Mouse (Mus musculus) thymus, adult 2 months (tissue): ENCODE results near the gene Zc2hc1c. TPM values are rescaled to one million over a fixed set of nuclear protein-coding genes. Genes with fewer than 3 reads are reported as not detected.

Experiments used
- DNase-seq: peaks from one replicate; pipeline ENCODE4 v3.0.0; 2021
- H3K27ac ChIP-seq: fragments of 200-500 bp; 2 replicates; pipeline ENCODE4 v1.5.1; 2012; ENCODE audit warnings: low read length, control low read depth; ENCODE audit not compliant: control insufficient read depth, insufficient read depth
- H3K27me3 ChIP-seq: fragments of 200-500 bp; 2 replicates; pipeline ENCODE4 v1.6.1; 2012; ENCODE audit warnings: mild to moderate bottlenecking, low read length, moderate library complexity, mixed read lengths; ENCODE audit not compliant: control insufficient read depth, insufficient read depth
- H3K36me3 ChIP-seq: fragments of 200-500 bp; 2 replicates; pipeline ENCODE4 v1.6.1; 2012; ENCODE audit warnings: mild to moderate bottlenecking, low read length, moderate library complexity; ENCODE audit not compliant: control insufficient read depth, insufficient read depth
- H3K4me1 ChIP-seq: fragments of 200-500 bp; replicated peaks from 2 replicates; pipeline ENCODE4 v1.6.1; 2012; ENCODE audit warnings: low read length; ENCODE audit not compliant: control insufficient read depth, insufficient read depth
- H3K4me3 ChIP-seq: fragments of 200-500 bp; 2 replicates; pipeline ENCODE4 v1.5.1; 2012; ENCODE audit warnings: mild to moderate bottlenecking, low read length, control low read depth, moderate library complexity; ENCODE audit not compliant: control insufficient read depth, insufficient read depth
- CTCF ChIP-seq: fragments of 200-500 bp; IDR thresholded peaks from 2 replicates; pipeline ENCODE4 v1.5.1; 2012; ENCODE audit warnings: mild to moderate bottlenecking, control low read depth, low read length, moderate library complexity, borderline replicate concordance; ENCODE audit not compliant: control insufficient read depth, poor library complexity, insufficient read depth; ENCODE audit errors: extremely low read depth
- POLR2A ChIP-seq: fragments of 200-500 bp; IDR thresholded peaks from 2 replicates; pipeline ENCODE4 v1.6.1; 2012; ENCODE audit warnings: mild to moderate bottlenecking, low read length, control low read depth, moderate library complexity; ENCODE audit not compliant: control insufficient read depth, poor library complexity, insufficient read depth; ENCODE audit errors: extremely low read depth
- WGBS: fragments of 180-500 bp; shearing (Covaris S2); methylation state at CpG from one replicate; pipeline ENCODE4 v1.1.7; 2018; 5-methylcytosine and 5-hydroxymethylcytosine counted together
- polyA plus RNA-seq: library from polyadenylated mRNA; depleted of rRNA; stranded (reverse); fragments of >200 nt; gene quantifications from 2 replicates; pipeline ENCODE4 v1.2.3, GENCODE M21; 2012

Gene Zc2hc1c
- polyA plus RNA-seq, 1 experiment: 0.15 TPM

GRCm38 (mm10) chr12:85337567-85338311, 49.3 kb downstream of the Zc2hc1c start:
- 94% methylated on average over 6 of the region's 6 CpGs for WGBS
- H3K27me3 ChIP-seq: no peaks in the 10 kb centered on the region
- DNase-seq: no peak
- TF ChIP-seq POLR2A: no peak
- no peak for TF ChIP-seq CTCF
- no peak overlapping the region for H3K4me3 ChIP-seq
- peaks cover 4% of the 10 kb centered on the region for H3K4me1 ChIP-seq
- H3K27ac ChIP-seq: no peak overlapping the region
- peaks cover 22% of the 10 kb centered on the region for H3K36me3 ChIP-seq

- H3K27ac ChIP-seq: no peak overlapping the region
- H3K27me3 ChIP-seq: no peaks in the 10 kb centered on the region
- peaks cover 4% of the 10 kb centered on the region for H3K4me1 ChIP-seq
- WGBS: under 1% methylated on average over 42 of the region's 42 CpGs
- TF ChIP-seq POLR2A (no peak), CTCF (0 out of 2 replicates have a peak, but pooled peaks have one; percentile 14)
- peaks cover 14% of the 10 kb centered on the region for H3K36me3 ChIP-seq
- DNase-seq: no peak
- peak overlapping the region; percentile 83 for H3K4me3 ChIP-seq
Measured at GRCm38 (mm10) chr12:85338815-85339214, 50.4 kb downstream of the Zc2hc1c start.

DNA sequence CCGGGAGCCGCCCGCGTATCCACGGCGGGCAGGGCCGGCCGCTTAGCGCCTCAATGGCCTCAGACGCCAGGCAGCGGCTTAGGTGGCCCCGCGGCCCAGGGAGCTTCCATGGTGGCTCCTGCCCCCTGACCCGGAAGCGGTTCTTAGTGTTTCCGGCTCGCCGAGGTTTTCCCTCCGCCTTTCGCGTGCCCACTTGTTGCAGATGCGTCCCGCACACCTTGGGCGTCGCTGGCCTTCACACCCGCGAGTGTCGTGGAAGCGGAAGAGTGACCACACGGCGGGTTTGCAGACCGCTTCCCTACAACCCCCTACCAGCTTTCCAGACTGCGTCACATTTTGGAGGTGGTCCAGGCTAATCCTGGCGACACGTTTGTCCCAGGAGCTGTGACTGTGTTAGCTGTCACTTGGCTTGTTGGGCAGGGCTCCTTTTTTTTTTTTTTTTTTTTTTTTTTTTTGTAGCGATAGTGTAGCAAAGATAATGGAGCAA, 50.9 kb downstream of the Zc2hc1c start, which contains the start of gene Nek9:
Gene Nek9, minus strand, starts transcription at position 120 of the 487 bp plus-strand sequence.
- Histone ChIP-seq H3K36me3 (peaks cover 9% of the 10 kb centered on the region), H3K4me3 (peak within 1 kb of the TSS; percentile 83), H3K27ac (peak within 1 kb of the TSS; percentile 45; the same call in 1 of the 2 replicates), H3K27me3 (no peaks in the 10 kb centered on the region), H3K4me1 (peaks cover 4% of the 10 kb centered on the region)
- peak; percentile 93 for DNase-seq
- TF ChIP-seq CTCF (no peak), POLR2A (peak; percentile 53; the same call in 1 of the 2 replicates)
- WGBS: under 1% methylated on average over 36 of the region's 36 CpGs

- no peaks in the 10 kb centered on the region for H3K27me3 ChIP-seq
- DNase-seq: peak; percentile 5
- peak overlapping the region; percentile 45; the same call in 1 of the 2 replicates for H3K27ac ChIP-seq
- WGBS: 14% methylated on average over 4 of the region's 4 CpGs
- TF ChIP-seq CTCF: no peak
- TF ChIP-seq POLR2A: no peak
- H3K36me3 ChIP-seq: 0 out of 2 replicates have a peak, but pooled peaks cover 5% of the 10 kb centered on the region
- H3K4me3 ChIP-seq: no peak overlapping the region
- peaks cover 4% of the 10 kb centered on the region for H3K4me1 ChIP-seq
Measured at GRCm38 (mm10) chr12:85339947-85340346, 51.6 kb downstream of the Zc2hc1c start.

DNA sequence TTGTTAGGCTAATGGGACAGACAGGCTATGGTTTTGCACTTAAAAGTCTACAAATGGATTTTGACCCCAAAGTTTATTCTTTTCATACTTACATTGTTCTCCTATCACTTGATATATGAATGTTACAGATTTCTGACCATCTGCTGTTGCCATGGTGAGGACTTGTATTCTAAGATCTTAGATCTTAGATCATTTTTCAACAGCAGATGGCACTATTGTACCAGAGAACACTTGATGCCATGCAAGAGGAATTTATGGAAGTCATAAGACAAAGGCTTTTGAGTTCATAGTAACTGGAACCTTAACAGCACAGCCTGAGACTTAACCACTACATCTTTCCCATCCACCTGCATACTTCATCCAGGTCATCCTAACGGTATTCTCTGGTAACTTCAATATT, 52.7 kb downstream of the Zc2hc1c start:
- 38% methylated on average over 1 of the region's 1 CpGs for WGBS
- peak; percentile 19 for DNase-seq
- H3K4me1 ChIP-seq: peaks cover 4% of the 10 kb centered on the region
- H3K4me3 ChIP-seq: no peak overlapping the region
- TF ChIP-seq POLR2A: no peak
- TF ChIP-seq CTCF: no peak
- no peaks in the 10 kb centered on the region for H3K27me3 ChIP-seq
- H3K36me3 ChIP-seq: 0 out of 2 replicates have a peak, but pooled peaks cover 5% of the 10 kb centered on the region
- no peak overlapping the region for H3K27ac ChIP-seq

- WGBS: 93% methylated on average over 4 of the region's 4 CpGs
- Histone ChIP-seq H3K4me3 (no peak overlapping the region), H3K4me1 (peaks cover 4% of the 10 kb centered on the region), H3K36me3 (0 out of 2 replicates have a peak, but pooled peaks cover 5% of the 10 kb centered on the region), H3K27ac (no peak overlapping the region), H3K27me3 (no peaks in the 10 kb centered on the region)
- no peak for TF ChIP-seq POLR2A
- no peak for TF ChIP-seq CTCF
- no peak for DNase-seq
Measured at GRCm38 (mm10) chr12:85342310-85342709, 53.9 kb downstream of the Zc2hc1c start.
